Mouse (Mus musculus) CH12.LX (cell line): ENCODE results near the gene Gpx3. TPM values are rescaled to one million over a fixed set of nuclear protein-coding genes. Genes with fewer than 3 reads are reported as not detected.

Source experiments
- DNase-seq: peaks from one replicate; pipeline ENCODE4 v3.0.0-alpha.2; 2013; ENCODE audit errors: extremely low read depth
- H3K27ac ChIP-seq: 2 replicates; pipeline ENCODE4 v1.5.1; 2012; ENCODE audit warnings: low read depth, mild to moderate bottlenecking, control low read depth, moderate library complexity; ENCODE audit not compliant: insufficient read depth
- H3K27me3 ChIP-seq: replicated peaks from 2 replicates; pipeline ENCODE3; 2012; ENCODE audit warnings: inconsistent platforms
- H3K36me3 ChIP-seq, 2 experiments: replicated peaks in 1 of 2; 2 replicates each; pipeline versions ENCODE3 to v1.6.1; 2012; ENCODE audit warnings: inconsistent platforms in 1 of 2, low read length in 1 of 2, mild to moderate bottlenecking in 1 of 2, mixed read lengths in 1 of 2, moderate library complexity in 1 of 2; ENCODE audit not compliant: control insufficient read depth in 1 of 2, insufficient read depth in 1 of 2
- H3K4me1 ChIP-seq, 2 experiments: 2 replicates each; pipeline ENCODE4 v1.6.1; 2012; ENCODE audit warnings: inconsistent platforms in 1 of 2, moderate library complexity in 1 of 2; ENCODE audit not compliant: insufficient read depth in 2 of 2, control insufficient read depth in 1 of 2
- H3K4me2 ChIP-seq: 2 replicates; pipeline ENCODE4 v1.6.1; 2012; ENCODE audit warnings: low read depth, mild to moderate bottlenecking, control low read depth; ENCODE audit not compliant: poor library complexity, insufficient read depth, severe bottlenecking
- H3K4me3 ChIP-seq, 3 experiments: fragments of 150-350 bp in 1 of 3; sonication (generic) in 1 of 3; replicated peaks in 1 of 3; 2 replicates each; pipeline versions ENCODE3 to v1.5.1; 2011 to 2012; ENCODE audit warnings: low read depth in 2 of 3, low read length in 2 of 3, mild to moderate bottlenecking in 2 of 3, moderate library complexity in 2 of 3, control low read depth in 1 of 3, improper control_type of control experiment in 1 of 3, inconsistent platforms in 1 of 3, mixed read lengths in 1 of 3; ENCODE audit not compliant: poor library complexity in 1 of 3
- H3K79me2 ChIP-seq: replicated peaks from 2 replicates; pipeline ENCODE4 v1.6.1; 2012; ENCODE audit warnings: mild to moderate bottlenecking, moderate library complexity; ENCODE audit not compliant: control insufficient read depth, poor library complexity, insufficient read depth, severe bottlenecking; ENCODE audit errors: extremely low read depth
- H3K9ac ChIP-seq: 2 replicates; pipeline ENCODE4 v1.6.1; 2012; ENCODE audit warnings: low read depth, mild to moderate bottlenecking, control low read depth, moderate library complexity; ENCODE audit not compliant: insufficient read depth
- H3K9me3 ChIP-seq: replicated peaks from 2 replicates; pipeline ENCODE3; 2012; ENCODE audit warnings: low read length, inconsistent platforms, mixed read lengths
- CHD1 ChIP-seq: IDR thresholded peaks from 2 replicates; pipeline ENCODE4 v1.6.1; 2012; ENCODE audit warnings: low read depth, low read length, improper control_type of control experiment, inconsistent platforms
- ELF1 ChIP-seq: IDR thresholded peaks from 2 replicates; pipeline ENCODE4 v1.6.1; 2014; ENCODE audit warnings: low read depth, mild to moderate bottlenecking, inconsistent platforms, low read length, improper control_type of control experiment
- EP300 ChIP-seq: IDR thresholded peaks from 2 replicates; pipeline ENCODE4 v1.6.1; 2011; ENCODE audit warnings: low read length, improper control_type of control experiment
- HCFC1 ChIP-seq: IDR thresholded peaks from 2 replicates; pipeline ENCODE4 v1.6.1; 2012; ENCODE audit warnings: low read depth, mild to moderate bottlenecking, inconsistent platforms, low read length, improper control_type of control experiment
- IRF4 ChIP-seq: IDR thresholded peaks from 2 replicates; pipeline ENCODE4 v1.6.1; 2014; ENCODE audit warnings: low read depth, mild to moderate bottlenecking, inconsistent platforms, low read length, improper control_type of control experiment
- JUN ChIP-seq: IDR thresholded peaks from 2 replicates; pipeline ENCODE4 v1.6.1; 2011; ENCODE audit warnings: low read depth, mild to moderate bottlenecking, low read length, improper control_type of control experiment, moderate library complexity; ENCODE audit not compliant: insufficient read depth
- MAX ChIP-seq: IDR thresholded peaks from 2 replicates; pipeline ENCODE4 v1.6.1; 2011; ENCODE audit warnings: low read length, improper control_type of control experiment
- MYC ChIP-seq: IDR thresholded peaks from 2 replicates; pipeline ENCODE4 v1.6.1; 2011; ENCODE audit warnings: low read depth, mild to moderate bottlenecking, improper control_type of control experiment, low read length
- NRF1 ChIP-seq: IDR thresholded peaks from 2 replicates; pipeline ENCODE4 v1.6.1; 2014; ENCODE audit warnings: low read depth, mild to moderate bottlenecking, inconsistent platforms, low read length, improper control_type of control experiment, moderate library complexity
- PAX5 ChIP-seq: IDR thresholded peaks from 2 replicates; pipeline ENCODE4 v1.6.1; 2012; ENCODE audit warnings: low read length, inconsistent platforms, mixed read lengths
- POLR2A ChIP-seq: IDR thresholded peaks from 2 replicates; pipeline ENCODE4 v1.6.1; 2011; ENCODE audit warnings: low read depth, mild to moderate bottlenecking, improper control_type of control experiment, low read length
- SIN3A ChIP-seq: IDR thresholded peaks from 2 replicates; pipeline ENCODE4 v1.6.1; 2012; ENCODE audit warnings: low read length, improper control_type of control experiment, inconsistent platforms
- USF2 ChIP-seq: conservative IDR thresholded peaks from 2 replicates; pipeline ENCODE4 v1.6.1; 2011; ENCODE audit warnings: low read depth, low read length, improper control_type of control experiment
- ZC3H11A ChIP-seq: IDR thresholded peaks from 2 replicates; pipeline ENCODE4 v1.6.1; 2012; ENCODE audit warnings: low read depth, mild to moderate bottlenecking, inconsistent platforms, low read length, improper control_type of control experiment
- ZNF384 ChIP-seq: IDR thresholded peaks from 2 replicates; pipeline ENCODE4 v1.6.1; 2012; ENCODE audit warnings: low read depth, low read length, improper control_type of control experiment, inconsistent platforms
- dilution Hi-C: fragments of 300-500 bp; cut with MboI; formaldehyde crosslinking; loops from 2 replicates; pipeline ENCODE4 v1.14.3; 2020; ENCODE audit warnings: low sequenced_read_pairs; ENCODE audit not compliant: extremely low pct_unique_long_range_greater_than_20kb, extremely low pct_ligation_motif_present
- in situ Hi-C: fragments of 300-500 bp; cut with MboI; formaldehyde crosslinking; loops from 3 replicates; pipeline ENCODE4 v1.14.3; 2019; ENCODE audit warnings: low sequenced_read_pairs, low pct_ligation_motif_present, low pct_unique_long_range_greater_than_20kb, mixed read lengths
- polyA plus RNA-seq: library from polyadenylated mRNA; unstranded; fragments of >175 nt; gene quantifications from 2 replicates; pipeline ENCODE4 v1.2.1, GENCODE M21; 2012; ENCODE audit warnings: low read depth; ENCODE audit not compliant: insufficient read length
- total RNA-seq, 2 experiments: library from RNA; depleted of rRNA; stranded (reverse); fragments of 300-350 nt in 1 of 2; fragments of >200 nt in 1 of 2; gene quantifications; 2 replicates each; pipeline ENCODE4 v1.2.3; 2012 to 2014

The Gpx3 gene
- total and polyA plus RNA-seq, 3 experiments, result 0.63 TPM; not detected in 2

DNA sequence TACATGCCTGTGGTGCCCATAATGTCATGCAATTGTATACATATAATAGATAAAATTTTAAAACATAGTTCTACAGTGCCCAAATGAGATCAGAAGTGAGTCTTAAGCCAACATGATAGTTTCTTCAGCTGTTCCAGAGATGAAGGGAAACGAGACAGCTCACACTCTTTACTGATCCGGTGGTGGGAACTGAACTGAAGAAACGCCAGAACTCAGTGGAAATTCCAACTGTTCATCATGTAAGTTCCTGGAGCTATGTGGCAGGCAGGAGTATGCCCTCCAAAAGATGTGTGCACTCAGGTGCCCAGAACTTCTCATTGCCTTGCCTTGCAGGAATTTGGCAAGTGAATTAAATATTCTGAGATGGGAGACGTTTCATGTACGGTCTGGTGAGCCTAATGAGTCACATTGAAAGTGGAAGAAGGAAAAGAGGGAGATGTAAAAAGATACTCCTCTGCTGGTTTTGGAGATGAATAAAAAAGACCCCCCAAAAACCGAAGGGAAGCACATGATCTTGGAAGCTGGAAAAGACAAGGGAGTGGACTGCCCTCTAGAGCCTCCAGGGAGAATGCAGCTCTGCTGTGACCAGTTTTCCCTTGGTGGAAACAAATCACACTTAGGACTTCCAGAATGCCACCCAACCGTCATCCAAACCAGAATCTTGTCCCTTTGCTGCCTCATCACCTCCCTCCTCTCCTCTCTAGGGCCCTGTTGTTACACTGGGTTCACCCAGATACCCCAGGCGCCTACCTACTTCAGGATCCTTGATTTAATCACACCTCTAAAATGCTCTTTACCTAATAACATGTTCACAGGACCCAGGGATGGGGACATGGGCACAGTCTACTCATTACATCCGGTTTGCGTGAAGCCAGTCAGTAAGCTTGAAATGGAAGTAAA, 39.4 kb upstream of the Gpx3 start (continued):
- TF ChIP-seq PAX5, result no peak

DNA sequence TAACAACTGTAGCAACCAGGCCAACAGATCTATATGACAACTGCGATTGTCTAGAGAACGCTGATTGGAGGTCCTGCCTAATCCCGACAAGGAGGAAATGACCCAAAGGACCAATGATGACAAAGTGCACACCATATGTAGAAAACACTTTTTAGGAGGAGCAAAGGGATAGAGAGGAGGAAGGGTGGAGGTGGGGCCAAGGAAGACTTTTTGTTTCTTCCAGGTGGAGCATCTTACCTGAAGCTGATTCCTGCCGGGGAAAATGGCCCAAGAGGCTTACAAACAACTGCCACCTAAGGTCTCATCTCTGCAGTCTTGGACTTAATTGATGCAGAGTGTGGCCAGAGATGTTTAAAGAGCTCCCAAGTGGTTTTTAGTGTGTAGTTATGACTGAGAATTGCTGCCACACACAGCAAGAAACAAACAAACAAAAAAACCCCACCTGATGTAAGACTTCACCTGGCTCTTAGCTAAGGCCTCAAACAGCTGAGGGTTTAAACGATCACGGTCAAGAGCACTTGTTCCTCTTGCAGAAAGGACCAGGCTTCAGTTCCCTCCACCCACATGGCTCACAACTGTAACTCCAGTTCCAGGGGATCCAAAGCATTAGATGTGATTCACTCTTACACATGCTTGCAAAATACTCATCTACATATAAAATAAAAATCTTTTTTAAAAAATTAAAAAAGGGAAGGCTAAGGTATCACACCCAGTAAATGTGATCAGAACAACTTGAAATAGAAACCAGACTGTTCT, 36.7 kb upstream of the Gpx3 start:
- Histone ChIP-seq H3K4me2 (peak overlapping the region; percentile 76), H3K27me3 (no peaks in the 10 kb centered on the region), H3K79me2 (peaks cover 33% of the 10 kb centered on the region), H3K27ac (peak overlapping the region; percentile 67), H3K9me3 (no peaks in the 10 kb centered on the region), H3K36me3 (peaks cover 11 to 25% of the 10 kb centered on the region in 2 experiments), H3K9ac (peak overlapping the region; percentile 73), H3K4me1 (peaks cover 7 to 51% of the 10 kb centered on the region in 2 experiments), H3K4me3 (peak overlapping the region; percentile 70 to 97 (median 91))
- TF ChIP-seq ELF1 (no peak), PAX5 (no peak), IRF4 (no peak), HCFC1 (no peak), MAX (peak; percentile 37; the same call in 1 of the 2 replicates), USF2 (0 out of 2 replicates have a peak, but pooled peaks have one; percentile 7), CHD1 (0 out of 2 replicates have a peak, but pooled peaks have one; percentile 70), POLR2A (no peak), JUN (no peak), SIN3A (peak; percentile 49), MYC (peak; percentile 70), NRF1 (no peak), ZC3H11A (no peak), EP300 (peak; percentile 31; the same call in 1 of the 2 replicates), ZNF384 (no peak)
- dilution Hi-C loops (no loop called here), in situ Hi-C loops (loop anchor here (10.0 kb wide), 2 partner anchors 341 to 551 kb away; partner anchors contain the start of gene Rapgef6)
- peak; percentile 57 for DNase-seq
